Mouse (Mus musculus) thymus, postnatal 10 days (tissue): ENCODE measurements at regions not wholly inside any gene's neighbourhood (a gene's known extent, or its start where the extent isn't known, plus 50 kb on each side); places are given as distances from the start of the nearest gene placed in this dataset.
A peak's percentile ranks its signal among the peaks of the same experiment; 100 is the strongest.

Experiments
- DNase-seq, 2 experiments: peaks; one replicate each; pipeline ENCODE4 v3.0.0; 2021; ENCODE audit warnings: low spot score in 2 of 2

DNA sequence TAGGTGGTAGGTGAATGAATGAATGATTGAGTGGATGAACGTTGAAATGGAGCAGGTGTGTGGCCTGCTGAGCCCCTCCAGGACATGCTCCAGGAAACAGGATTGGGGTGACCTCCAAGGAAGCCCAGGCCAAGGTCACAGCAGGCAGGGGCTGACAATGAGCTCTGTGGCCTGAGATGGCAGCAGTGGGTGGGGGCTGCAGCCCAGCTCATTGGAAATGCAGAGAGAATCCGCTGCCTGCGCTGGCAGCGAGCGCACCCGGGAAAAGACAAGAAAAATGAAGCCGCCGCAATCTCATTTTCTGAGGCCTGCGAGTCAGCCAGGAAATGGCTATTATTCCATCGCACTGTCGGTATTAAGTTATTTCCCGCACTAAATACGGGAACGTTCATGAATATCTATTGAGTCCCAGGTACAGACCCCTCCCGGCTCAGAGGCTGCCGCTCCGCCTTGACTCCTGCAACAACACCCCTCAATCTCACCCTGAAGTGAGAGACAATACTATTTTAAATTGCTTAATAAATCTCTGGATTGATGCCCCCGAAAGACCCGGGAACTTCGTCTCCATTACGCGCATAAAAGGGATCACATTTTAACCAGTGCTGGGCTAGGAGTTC lies 153.7 kb downstream of the Cryba4 start:
- DNase-seq = no peak

DNA sequence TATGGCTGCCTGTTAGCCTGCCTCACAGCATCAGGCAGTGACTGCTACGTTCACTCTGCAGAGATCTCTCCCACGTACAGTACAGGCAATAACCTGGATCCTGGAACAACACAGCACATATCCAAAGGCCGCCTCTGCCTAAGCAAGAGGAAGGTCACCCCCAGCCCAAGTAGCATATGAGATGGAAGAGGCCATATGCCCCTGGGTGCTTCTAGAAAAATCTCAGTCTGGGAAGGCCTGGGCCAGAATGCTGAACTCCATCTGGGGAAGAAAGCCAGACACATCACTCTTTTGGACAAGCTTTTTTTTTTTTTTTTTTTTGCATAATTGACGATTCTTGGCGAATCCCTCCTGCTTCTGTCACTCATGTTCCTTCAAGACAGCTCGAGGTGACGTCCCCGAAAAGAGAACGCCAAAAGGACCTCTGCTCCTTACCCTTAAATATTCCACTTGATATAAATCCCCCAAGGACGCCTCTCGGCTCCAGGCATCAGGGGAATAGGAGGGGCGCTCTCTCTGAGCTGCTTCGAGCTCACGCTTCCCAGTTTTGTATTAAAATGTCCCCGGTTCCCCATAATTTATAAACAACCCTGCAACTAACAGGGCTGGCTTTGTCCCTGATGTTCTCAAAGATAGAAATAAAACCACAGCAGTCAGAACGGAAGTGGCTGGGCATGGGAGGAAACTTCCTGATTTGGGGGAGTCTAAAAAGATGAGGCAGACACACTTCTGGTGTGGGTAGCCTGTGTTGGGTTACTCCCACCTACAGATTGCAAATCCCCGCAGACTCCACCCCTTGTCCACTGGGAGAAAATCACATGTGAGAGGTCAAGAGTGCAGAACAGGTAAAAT lies 150.4 kb downstream of the Cryba4 start:
- DNase-seq = no peak

DNA sequence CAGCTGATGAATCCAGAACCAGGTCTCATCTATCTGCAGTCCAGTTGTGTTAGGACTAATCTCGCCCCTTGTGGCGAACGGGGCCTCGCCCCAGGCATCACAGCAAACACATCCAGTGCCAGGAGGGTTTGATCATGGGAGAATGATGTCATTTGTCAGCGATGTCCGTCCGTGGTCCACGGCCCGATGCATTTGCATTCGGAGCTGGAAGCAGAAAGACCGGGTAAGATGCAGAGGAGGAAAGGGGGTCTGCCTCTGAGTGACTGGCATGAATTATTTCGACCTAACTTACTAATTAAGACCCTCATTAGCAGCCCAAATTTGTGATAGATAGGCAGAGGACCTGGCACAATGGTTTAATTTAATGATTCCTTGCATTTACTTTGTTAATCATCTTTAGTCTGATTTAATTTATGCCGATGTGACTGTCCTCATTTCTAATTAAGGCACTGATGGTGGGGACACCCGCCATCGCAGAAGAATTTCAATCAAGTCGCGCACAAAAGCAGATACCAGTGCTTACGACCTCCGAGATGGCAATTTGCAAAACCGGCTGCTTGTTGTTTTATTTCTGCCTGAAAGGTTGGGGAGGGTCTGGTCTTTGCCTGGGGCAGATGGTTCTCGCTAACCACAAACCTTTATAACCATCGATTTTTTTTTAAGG lies 141.9 kb downstream of the Cryba4 start:
- no peak for DNase-seq

DNA sequence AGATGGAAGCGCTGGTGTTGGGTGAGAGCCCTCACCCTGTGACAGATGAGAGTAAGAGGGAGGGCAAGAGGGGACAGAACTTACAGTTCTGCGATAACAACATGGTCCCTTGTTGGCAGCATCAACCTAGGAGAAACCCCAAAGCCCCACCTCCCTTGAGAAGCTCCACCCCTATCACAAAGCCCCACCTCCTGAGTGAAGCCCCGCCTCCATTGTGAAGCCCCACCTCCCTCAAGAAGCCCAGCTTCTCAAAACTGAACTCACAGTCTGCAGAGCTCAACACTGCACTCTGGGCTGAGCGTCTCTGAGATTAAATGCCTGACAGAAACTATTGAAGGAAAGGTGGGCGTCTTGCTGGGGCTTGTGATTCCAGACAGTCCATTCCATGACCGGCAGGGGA lies 131.6 kb downstream of the Cryba4 start:
- DNase-seq = no peak

DNA sequence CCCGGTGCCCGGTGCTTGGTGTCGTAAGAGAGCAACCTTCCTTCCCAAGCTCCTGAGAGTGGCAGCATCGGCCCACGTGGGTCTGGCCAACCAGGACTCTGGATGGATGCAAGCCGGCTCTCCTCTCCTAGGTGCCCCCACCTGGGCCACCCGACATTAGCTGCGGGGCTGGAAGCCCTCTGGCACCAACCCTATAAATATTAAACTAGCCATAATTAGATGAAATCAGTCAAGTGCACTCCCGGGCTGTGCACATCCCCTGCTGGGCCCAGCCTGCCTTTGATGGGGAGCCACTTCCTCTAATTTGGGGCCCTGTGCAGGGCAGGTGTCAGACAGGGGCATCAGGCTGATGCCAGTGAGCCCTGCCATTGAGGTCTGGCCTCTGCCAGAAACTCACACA lies 130.8 kb downstream of the Cryba4 start:
- no peak for DNase-seq

DNA sequence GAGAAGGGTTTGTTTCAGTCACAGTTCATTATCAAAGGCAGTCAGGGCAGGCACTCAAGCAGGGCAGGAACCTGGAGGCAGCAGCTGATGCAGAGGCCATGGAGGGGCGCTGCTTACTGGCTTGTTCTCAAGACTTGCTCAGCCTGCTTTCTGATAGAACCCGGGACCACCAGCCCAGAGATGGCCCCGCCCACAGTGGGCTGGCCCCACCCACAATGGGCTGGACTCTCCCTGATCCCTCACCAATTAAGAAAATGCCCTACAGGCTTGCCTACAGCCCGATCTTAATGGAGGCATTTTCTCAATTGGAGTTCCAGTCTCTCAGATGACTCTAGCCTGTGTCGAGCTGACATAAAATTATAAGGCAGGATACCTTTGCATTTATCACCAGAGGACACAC lies 129.7 kb downstream of the Cryba4 start:
- no peak for DNase-seq

DNA sequence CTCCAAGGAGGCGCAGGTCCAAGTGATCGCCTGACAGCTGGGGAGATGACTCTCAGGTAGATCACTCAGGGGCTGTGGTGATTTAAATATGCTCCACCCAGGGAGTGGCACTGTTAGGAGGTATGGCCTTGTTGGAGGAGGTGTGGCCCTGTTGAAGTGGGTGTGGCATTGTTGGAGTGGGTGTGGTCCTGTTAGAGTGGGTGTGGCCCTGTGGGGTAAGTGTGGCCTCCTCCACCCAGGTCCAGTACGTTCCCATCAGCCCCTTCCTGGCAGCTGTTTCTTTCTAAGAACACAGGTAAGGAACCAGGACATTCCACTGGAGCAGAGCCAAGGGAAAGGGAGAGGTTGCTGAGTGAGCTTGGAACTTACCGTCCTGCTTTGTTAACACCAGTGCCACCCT lies 125.1 kb downstream of the Cryba4 start:
- no peak for DNase-seq

DNA sequence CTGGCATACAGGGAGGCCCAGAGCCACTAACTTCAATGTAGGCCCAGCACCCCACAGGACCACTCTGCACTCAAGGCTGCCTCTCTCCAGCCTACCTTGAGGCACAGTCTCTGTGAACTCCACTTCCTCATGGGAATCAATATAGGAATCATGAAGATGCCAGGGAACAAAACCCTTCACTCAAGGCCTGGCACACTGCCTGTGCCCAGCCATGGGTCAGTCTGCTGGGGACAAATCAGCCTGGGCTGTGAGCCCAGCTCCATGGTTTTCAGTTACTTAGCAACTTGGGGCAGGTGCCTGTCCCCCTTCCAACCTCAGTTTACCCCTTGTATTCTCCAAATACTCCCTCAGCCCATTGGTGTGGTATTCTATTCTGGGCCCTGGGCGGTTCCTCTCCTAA lies 119.6 kb downstream of the Cryba4 start:
- DNase-seq = no peak

DNA sequence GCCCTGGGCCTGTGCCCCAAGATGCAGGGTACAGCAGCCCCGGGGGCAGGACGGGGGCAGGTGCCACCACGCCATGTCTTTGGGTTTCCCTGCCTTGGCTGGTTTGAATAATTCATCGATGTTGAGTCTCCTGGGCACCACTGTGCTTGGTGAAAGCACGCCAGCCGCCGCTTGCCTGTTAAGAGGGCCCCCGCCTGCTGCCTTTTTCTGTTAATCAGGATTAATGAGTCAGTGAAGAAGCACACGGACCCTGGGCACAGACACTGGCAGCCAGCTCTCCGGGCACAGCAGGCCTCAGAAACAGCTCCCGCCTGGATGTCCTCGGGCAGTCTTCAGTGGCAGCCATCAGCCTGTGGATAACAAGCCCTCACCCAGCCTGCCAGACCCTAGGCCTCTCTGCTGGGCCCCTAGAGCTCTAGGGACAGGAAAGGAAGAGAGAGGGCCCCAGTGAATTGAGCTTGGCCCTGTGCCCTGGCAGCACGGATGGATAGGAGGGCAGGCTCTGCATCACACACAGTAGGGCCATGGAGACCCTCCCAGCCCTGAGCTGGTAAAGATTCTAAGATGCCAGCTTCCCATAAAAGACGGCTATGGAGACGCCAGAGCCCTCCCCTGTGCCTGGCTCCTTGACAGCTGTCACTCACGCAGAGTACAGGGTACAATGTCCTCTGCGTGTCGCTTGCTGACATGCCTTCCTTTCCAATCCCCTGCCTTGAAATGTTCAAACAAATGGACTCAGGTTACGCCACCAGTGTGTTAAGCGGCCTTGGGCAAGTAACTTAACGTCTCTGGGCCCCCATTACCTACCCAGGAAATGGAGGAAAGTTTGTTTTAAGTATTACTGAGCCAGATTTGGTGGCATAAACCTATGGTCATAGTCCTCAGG lies 118.4 kb downstream of the Cryba4 start:
- DNase-seq = no peak

DNA sequence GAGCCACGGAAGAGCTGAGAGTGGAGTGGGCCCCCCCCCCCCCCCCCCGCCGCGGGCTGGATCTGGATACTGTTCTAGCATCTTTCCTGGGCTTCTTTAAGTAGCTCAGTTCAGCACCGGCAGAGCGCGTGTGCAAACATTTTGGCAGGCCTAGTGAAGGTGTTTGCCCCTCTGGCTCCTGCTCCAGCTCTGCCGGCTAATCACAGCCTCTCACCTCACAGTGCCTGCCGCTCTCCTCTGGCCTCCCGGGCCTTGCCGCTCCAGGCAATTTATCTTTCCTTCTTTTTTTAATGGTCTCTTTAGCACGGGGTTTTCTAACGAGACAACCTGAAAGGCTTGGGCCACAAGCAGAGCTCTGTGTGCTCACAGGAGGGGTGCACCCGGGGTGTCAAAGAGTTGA lies 115.7 kb downstream of the Cryba4 start:
- no peak for DNase-seq

DNA sequence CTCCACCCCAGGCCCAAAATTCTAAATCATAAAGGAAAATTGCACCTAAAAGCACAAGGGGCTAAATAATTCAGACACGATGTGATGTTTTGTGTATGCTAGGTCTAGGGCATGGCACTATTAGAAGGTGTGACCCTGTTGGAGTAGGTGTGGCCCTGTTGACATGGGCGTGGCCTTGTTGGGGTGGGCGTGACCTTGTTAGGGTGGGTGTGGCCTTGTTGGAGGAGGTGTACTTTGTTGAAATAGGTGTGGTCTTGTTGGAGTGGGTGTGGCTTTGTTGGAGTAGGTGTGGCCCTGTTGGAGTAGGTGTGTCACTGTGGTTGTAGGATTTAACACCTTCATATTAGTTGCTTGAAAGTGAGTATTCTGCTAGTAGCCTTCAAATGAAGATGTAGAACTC lies 114.1 kb downstream of the Cryba4 start:
- DNase-seq = no peak

DNA sequence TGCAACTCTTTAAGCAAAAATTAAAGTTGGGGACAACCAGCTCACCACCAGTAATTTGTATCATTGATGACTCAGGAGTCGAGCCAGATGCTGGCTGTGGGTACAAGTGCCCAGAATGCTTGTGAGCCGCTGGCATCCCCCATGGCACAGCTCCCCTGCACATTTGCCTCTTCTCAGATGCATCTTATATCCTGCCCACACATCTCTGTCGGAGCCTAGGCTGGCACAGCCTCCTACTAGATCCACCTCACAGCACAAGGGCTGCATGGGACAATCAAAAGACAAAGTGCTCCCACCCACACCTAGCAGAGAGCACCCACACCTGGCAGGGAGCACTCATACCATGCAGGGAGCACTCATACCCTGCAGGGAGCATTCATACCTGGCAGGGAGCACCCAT lies 109.6 kb downstream of the Cryba4 start:
- no peak for DNase-seq

DNA sequence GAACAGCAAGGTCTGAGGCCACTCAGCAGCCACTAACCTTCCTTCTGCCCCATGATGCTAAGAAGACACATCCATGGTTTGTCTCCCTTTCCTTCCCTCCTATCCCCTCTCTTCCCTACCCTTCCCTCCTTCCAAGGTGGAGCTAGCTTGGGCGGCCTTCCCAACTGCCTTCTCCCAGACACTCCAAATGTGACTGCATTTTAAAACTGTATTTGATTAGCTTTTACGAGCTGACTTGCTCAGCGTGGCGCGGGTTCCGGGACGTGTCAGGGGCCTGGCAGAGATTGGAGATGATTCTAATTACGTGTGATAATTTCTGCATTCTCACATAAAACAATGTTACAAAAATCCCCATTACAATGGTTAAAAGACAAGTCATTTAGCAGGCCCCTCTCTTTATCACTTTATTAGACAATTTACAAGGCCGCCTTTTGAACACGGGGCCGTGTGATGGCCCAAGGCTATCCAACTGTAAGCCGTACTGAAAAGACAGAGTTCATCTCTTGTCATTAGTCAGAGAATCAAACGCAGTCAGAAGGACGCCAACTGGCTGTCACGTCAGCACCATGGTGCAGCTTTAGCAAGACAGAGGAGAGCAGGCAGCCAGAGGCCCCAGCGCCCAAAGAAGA lies 108.2 kb downstream of the Cryba4 start:
- no peak for DNase-seq

DNA sequence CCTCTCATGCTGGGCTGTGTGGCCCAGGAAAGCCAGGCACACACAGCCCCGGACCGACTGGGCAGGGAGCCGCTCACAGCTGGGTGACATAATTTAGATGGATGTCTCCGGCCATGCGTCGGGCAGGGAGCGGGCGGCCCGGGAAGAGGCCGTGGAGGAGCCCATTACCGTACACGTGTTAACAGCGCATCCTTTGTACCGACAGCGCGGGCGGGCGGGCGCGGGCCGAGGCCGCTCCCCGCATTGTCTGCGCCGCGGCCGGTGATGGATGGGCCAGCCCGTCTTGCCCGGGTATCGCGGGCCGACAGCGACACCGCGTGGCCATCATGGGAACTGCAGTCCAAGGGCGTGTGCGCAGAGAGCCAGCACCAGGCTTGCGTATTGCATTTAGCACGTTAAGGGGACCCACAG lies 98.6 kb downstream of the Cryba4 start:
- DNase-seq = peak; percentile 38 to 82

DNA sequence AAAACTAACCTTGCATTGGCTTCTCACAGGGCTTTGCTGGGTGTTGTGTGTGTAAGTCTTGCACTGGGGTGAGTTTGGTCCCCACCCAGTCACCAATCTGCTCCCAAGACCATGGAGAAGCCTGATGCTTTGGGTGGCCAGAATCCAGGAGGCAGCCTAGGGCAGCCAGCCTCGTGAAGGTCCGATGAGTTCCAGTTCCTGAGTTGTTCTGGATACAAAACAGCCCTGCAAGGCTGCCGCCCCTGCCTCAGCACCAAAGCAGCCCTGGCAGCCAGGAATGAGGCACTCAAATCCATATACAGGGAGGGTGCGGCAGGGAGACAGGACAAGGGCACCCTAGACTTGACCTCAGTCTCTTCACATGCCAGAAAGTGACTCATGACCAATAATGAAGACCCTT lies 97.7 kb downstream of the Cryba4 start:
- DNase-seq = no peak

DNA sequence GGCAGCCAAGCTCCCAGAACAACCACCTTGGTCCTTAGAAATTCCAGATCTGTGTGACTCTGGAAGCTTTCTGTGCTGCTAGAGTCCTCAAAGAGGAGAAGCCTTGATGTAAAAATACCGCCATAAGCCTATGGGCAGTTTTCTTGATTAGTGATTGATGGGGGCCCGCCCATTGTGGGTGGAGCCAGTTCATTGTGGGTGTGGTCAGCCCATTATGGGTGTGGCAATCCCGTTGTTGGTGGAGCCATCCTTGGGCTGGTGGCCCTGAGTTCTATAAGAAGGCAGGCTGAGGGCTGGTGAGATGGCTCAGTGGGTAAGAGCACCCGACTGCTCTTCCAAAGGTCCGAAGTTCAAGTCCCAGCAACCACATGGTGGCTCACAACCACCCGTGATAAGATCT lies 97.3 kb downstream of the Cryba4 start:
- no peak for DNase-seq

DNA sequence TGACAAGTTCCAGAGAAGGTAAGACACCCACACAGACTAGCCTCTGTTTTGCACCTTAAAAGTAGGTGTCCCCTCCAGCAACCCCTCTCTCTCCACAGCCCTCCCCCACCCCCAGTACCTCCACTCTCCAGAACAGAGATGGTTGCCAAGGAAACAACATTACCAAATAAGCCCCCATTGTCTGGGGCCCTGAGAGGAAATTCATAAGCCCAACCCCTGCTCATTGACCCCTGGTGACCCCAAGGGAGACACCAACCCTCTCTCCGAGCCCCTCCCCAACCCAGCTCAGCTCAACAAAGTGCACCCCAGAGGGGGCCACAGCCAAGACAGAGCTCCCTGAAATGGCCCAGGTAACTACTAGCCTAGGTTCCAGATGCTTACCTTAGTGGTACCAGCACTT lies 96.3 kb downstream of the Cryba4 start:
- no peak for DNase-seq

DNA sequence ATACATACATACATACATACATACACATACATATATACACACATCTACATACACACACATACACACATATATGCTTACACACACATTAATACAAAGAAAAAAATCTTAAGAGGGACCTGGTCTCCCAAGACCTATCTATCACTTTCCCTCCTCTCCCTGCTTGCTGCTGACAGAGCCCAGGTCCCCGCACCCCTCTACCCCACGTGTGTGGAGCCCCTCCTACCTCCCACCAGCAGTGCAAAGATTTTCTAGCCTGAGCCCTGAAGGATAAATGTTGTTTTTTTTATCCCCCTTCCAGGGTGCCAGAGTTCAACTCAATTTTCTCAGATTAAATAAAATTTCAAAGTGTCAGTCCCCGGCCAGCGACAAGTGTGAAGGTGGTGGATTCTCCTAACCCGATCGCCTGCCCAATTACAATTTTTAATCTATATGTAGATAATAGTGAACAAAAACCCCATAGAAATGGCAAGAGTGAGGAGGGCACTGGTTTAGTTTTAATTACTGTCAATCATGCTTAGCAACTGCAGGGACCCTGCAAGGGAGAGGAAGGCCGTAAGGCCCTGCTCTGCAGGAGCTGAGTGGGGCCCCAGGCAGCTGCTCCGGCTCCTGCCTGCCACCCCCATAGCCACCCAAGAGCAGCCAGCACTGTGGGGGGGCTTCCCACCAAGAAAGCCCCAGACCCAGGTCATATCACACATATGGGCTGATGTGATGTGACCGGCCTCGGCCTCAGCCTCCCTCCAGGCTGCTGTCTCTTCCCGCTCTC lies 85.7 kb downstream of the Cryba4 start:
- no peak for DNase-seq

DNA sequence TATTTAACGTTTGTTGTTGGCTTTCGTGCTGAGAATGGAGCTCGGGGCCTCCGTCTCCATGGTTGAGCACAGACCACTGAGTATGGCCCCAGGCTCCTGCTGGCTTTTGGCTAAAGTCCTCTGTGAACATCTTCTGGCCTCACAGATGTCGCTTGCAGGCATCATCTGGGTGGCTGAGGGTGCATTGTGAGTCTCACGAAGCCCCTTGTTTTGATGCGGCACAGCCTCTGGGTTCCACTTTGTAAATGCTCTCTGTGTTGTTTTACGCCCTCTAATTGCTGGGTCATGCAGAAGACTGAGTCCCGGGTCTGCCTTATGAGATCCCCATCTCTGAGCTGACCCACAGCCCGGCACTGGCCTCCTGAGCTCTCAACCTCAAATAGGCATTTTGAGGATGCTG lies 84.5 kb downstream of the Cryba4 start:
- DNase-seq = no peak

DNA sequence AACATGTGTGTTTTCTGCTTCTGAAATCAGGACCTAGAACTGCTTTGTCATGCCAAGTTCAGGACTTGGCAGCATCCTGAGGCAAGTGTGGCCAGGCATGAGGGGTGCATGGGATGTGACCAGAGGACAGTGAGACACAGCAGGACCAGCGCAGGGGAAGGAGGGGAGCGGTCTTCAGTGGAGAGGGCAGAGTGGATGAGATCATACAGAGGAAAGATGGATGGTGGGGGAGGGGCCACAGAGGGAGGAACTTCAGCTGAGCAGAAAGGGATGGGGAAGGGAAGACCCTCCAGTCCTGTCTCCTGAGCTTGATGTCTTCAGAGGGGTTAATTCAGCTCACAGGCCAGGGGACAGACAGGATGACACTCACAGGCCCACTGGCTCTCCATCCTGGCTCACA lies 81.0 kb downstream of the Cryba4 start:
- no peak for DNase-seq
